17 mouse cellular contexts compared by ENCODE assay signal in genomic region chr8:22390766-22391463, GRCm38 (mm10). TPM values are rescaled to one million over a fixed set of nuclear protein-coding genes. Genes with fewer than 3 reads are reported as not detected.
DNase-seq lines count a peak whose midpoint lies in the region; ATAC-seq and TF ChIP-seq lines count a peak whose summit lies in the region.
"Had no signal": no experiment of that assay in that cellular context is flagged by ENCODE, and none has a peak within 500 bp of the region (broad histone marks: within the 10 kb centered on the region; RNA-seq: fewer than 3 reads in every experiment).

No protein-coding gene starts in this region.

- no peak for TF ChIP-seq CTCF in liver, postnatal 0 days (IDR thresholded peaks at IDR 0.05; ENCODE audit: low read depth)

- peak; percentile 91 for ATAC-seq in intestine, embryonic 15.5 days
- peak; percentile 94 for ATAC-seq in liver, postnatal 0 days
- ATAC-seq in midbrain, embryonic 13.5 days, result no peak
- ATAC-seq: lung, postnatal 0 days had no signal

- peak; percentile 51; the same call in 1 of the 2 replicates for TF ChIP-seq EP300 in liver, postnatal 0 days (IDR thresholded peaks at IDR 0.05; ENCODE audit: low read depth)

- H3K27me3 ChIP-seq in intestine, embryonic 15.5 days (replicated peaks), result no peaks in the 10 kb centered on the region
- H3K27me3 ChIP-seq in liver, postnatal 0 days (ENCODE audit: insufficient read depth, low read length), result no peaks in the 10 kb centered on the region
- H3K27me3 ChIP-seq in heart, embryonic 10.5 days (ENCODE audit: insufficient read depth, poor library complexity, severe bottlenecking), result no peaks in the 10 kb centered on the region
- no peaks in the 10 kb centered on the region for H3K27me3 ChIP-seq in midbrain, embryonic 13.5 days
- H3K27me3 ChIP-seq: embryonic facial prominence, embryonic 12.5 days had no signal

- 66% methylated on average over 8 of the region's 8 CpGs for WGBS in intestine, embryonic 15.5 days
- WGBS in liver, postnatal 0 days (ENCODE audit: insufficient replicate concordance), result 52% methylated on average over 8 of the region's 8 CpGs
- 88% methylated on average over 8 of the region's 8 CpGs for WGBS in heart, embryonic 10.5 days
- 92% methylated on average over 8 of the region's 8 CpGs for WGBS in midbrain, embryonic 13.5 days

- 0 out of 2 replicates have a peak, but pooled peaks cover 4% of the 10 kb centered on the region for H3K4me1 ChIP-seq in intestine, embryonic 15.5 days (replicated peaks)
- peaks cover 6% of the 10 kb centered on the region for H3K4me1 ChIP-seq in liver, postnatal 0 days (ENCODE audit: insufficient read depth)
- H3K4me1 ChIP-seq in heart, embryonic 10.5 days, result no peaks in the 10 kb centered on the region
- no peaks in the 10 kb centered on the region for H3K4me1 ChIP-seq in midbrain, embryonic 13.5 days (replicated peaks)
- H3K4me1 ChIP-seq: embryonic facial prominence, embryonic 12.5 days; limb, embryonic 10.5 days; midbrain, embryonic 10.5 days had no signal

- DNase-seq in A20 (ENCODE audit: low read depth, low spot score), result peak; percentile 74
- peak; percentile 29 for DNase-seq in kidney, postnatal 10 days
- DNase-seq in liver, postnatal 0 days, result peak; percentile 31
- DNase-seq in lung, adult 18-20 months, result no peak
- DNase-seq in heart, embryonic 10.5 days (ENCODE audit: low spot score), result no peak
- DNase-seq in natural killer cell, adult 2 months (ENCODE audit: low spot score in 2 of 2), result no peak
- DNase-seq: adrenal gland, postnatal 36 days; cerebellum, postnatal 14 days; heart, adult 2 months; heart, postnatal 36 days; right cerebral cortex, postnatal 25 days had no signal

- H3K4me2 ChIP-seq in intestine, embryonic 15.5 days (replicated peaks), result no peak overlapping the region
- 0 out of 2 replicates have a peak overlapping the region, but pooled peaks have one; percentile 0 for H3K4me2 ChIP-seq in liver, postnatal 0 days (ENCODE audit: low read depth, low read length)
- H3K4me2 ChIP-seq in midbrain, embryonic 13.5 days (replicated peaks), result no peak overlapping the region
- H3K4me2 ChIP-seq: embryonic facial prominence, embryonic 12.5 days had no signal

- no peak overlapping the region for H3K9ac ChIP-seq in intestine, embryonic 15.5 days
- no peak overlapping the region for H3K9ac ChIP-seq in liver, postnatal 0 days (replicated peaks)
- H3K9ac ChIP-seq in midbrain, embryonic 13.5 days (replicated peaks), result no peak overlapping the region
- H3K9ac ChIP-seq: embryonic facial prominence, embryonic 12.5 days had no signal

- H3K36me3 ChIP-seq in intestine, embryonic 15.5 days, result peaks cover 17% of the 10 kb centered on the region
- H3K36me3 ChIP-seq in liver, postnatal 0 days (replicated peaks; ENCODE audit: insufficient read depth, low read length), result peaks cover 44% of the 10 kb centered on the region
- H3K36me3 ChIP-seq in heart, embryonic 10.5 days, result peaks cover 55% of the 10 kb centered on the region
- peaks cover 25% of the 10 kb centered on the region for H3K36me3 ChIP-seq in midbrain, embryonic 13.5 days

- no peak overlapping the region for H3K4me3 ChIP-seq in intestine, embryonic 15.5 days (replicated peaks)
- H3K4me3 ChIP-seq in liver, postnatal 0 days (ENCODE audit: low read depth, low read length), result no peak overlapping the region
- H3K4me3 ChIP-seq in heart, embryonic 10.5 days, result no peak overlapping the region
- H3K4me3 ChIP-seq in midbrain, embryonic 13.5 days (replicated peaks), result no peak overlapping the region
- H3K4me3 ChIP-seq: embryonic facial prominence, embryonic 12.5 days; heart, adult 2 months; limb, embryonic 10.5 days; midbrain, embryonic 10.5 days had no signal

- H3K27ac ChIP-seq in intestine, embryonic 15.5 days, result peak overlapping the region; percentile 66
- H3K27ac ChIP-seq in liver, postnatal 0 days (ENCODE audit: low read depth), result peak overlapping the region; percentile 83
- no peak overlapping the region for H3K27ac ChIP-seq in heart, embryonic 10.5 days
- H3K27ac ChIP-seq in midbrain, embryonic 13.5 days, result no peak overlapping the region
- H3K27ac ChIP-seq: embryonic facial prominence, embryonic 12.5 days; heart, adult 2 months; limb, embryonic 10.5 days; midbrain, embryonic 10.5 days had no signal

- H3K9me3 ChIP-seq in intestine, embryonic 15.5 days, result no peaks in the 10 kb centered on the region
- no peaks in the 10 kb centered on the region for H3K9me3 ChIP-seq in liver, postnatal 0 days (ENCODE audit: low read length)
- H3K9me3 ChIP-seq in heart, embryonic 10.5 days, result no peaks in the 10 kb centered on the region
- no peaks in the 10 kb centered on the region for H3K9me3 ChIP-seq in midbrain, embryonic 13.5 days
- H3K9me3 ChIP-seq: embryonic facial prominence, embryonic 12.5 days; limb, embryonic 10.5 days; midbrain, embryonic 10.5 days had no signal

RNA-seq across cellular contexts. Expression of gene Slc25a15, which starts 7.5 kb away (rescaled TPM):
- 93.6 and 102 TPM in 2 replicates for polyA plus RNA-seq in intestine, embryonic 15.5 days (2015; fragmentation: Nextera tagmentation; extraction: Ambion mirVana)
- polyA plus RNA-seq in liver, postnatal 0 days (2015; fragmentation: Nextera tagmentation; extraction: Ambion mirVana), result 54.4 and 57.8 TPM in 2 replicates
- 16.3 and 22.8 TPM in 2 replicates for polyA plus RNA-seq in heart, embryonic 10.5 days (2016; fragmentation: Nextera tagmentation; extraction: Ambion mirVana)
- polyA plus RNA-seq in midbrain, embryonic 13.5 days (2015; fragmentation: Nextera tagmentation; extraction: Ambion mirVana), result 8.3 and 8.5 TPM in 2 replicates

RNA-seq across cellular contexts. Expression of gene Mrps31, which starts 20.2 kb away (rescaled TPM):
- 71.1 and 80.8 TPM in 2 replicates for polyA plus RNA-seq in intestine, embryonic 15.5 days (2015; fragmentation: Nextera tagmentation; extraction: Ambion mirVana)
- polyA plus RNA-seq in liver, postnatal 0 days (2015; fragmentation: Nextera tagmentation; extraction: Ambion mirVana), result 32.6 and 33.7 TPM in 2 replicates
- polyA plus RNA-seq in heart, embryonic 10.5 days (2016; fragmentation: Nextera tagmentation; extraction: Ambion mirVana), result 47.6 and 49.7 TPM in 2 replicates
- 36.7 and 36.8 TPM in 2 replicates for polyA plus RNA-seq in midbrain, embryonic 13.5 days (2015; fragmentation: Nextera tagmentation; extraction: Ambion mirVana)

Comparison
In these comparisons a context has a peak if more than half of its experiments do, and no peak if none do; other contexts are left out.
1. DNase-seq: peak in A20 (single experiment), kidney, postnatal 10 days (single experiment) and liver, postnatal 0 days (single experiment); none in lung, adult 18-20 months (0 of 2), heart, embryonic 10.5 days (single experiment) and natural killer cell, adult 2 months (0 of 2).
2. H3K27ac ChIP-seq: peak in intestine, embryonic 15.5 days (single experiment) and liver, postnatal 0 days (single experiment); none in heart, embryonic 10.5 days (single experiment) and midbrain, embryonic 13.5 days (single experiment).